Mouse (Mus musculus) liver, embryonic 11.5 days (tissue): ENCODE data around the gene Pex7. TPM values are rescaled to one million over a fixed set of nuclear protein-coding genes. Genes with fewer than 3 reads are reported as not detected.

Source experiments
- ATAC-seq: fragments of 200-750 bp; cut with Nextera tagmentation; replicated peaks from 2 replicates; pipeline ENCODE4 v1.8.0; 2017; ENCODE audit warnings: moderate number of reproducible peaks, mild to moderate bottlenecking, moderate TSS enrichment, moderate library complexity; ENCODE audit not compliant: low FRiP score
- DNase-seq: peaks from one replicate; pipeline ENCODE4 v3.0.0-alpha.2; 2017; ENCODE audit warnings: low spot score
- H3K27ac ChIP-seq: fragments of 300-500 bp; sonication (generic); 2 replicates; pipeline ENCODE4 v1.5.1; 2014; ENCODE audit warnings: mild to moderate bottlenecking, low read depth, low read length, control low read depth
- H3K27me3 ChIP-seq: fragments of 300-500 bp; sonication (generic); replicated peaks from 2 replicates; pipeline ENCODE4 v1.6.1; 2014; ENCODE audit warnings: low read length, mixed read lengths; ENCODE audit not compliant: control insufficient read depth, insufficient read depth
- H3K36me3 ChIP-seq: fragments of 300-500 bp; sonication (generic); 2 replicates; pipeline ENCODE4 v1.6.1; 2014; ENCODE audit warnings: mild to moderate bottlenecking, low read length, moderate library complexity, mixed read lengths; ENCODE audit not compliant: control insufficient read depth, insufficient read depth
- H3K4me1 ChIP-seq: fragments of 300-500 bp; sonication (generic); replicated peaks from 2 replicates; pipeline ENCODE4 v1.6.1; 2014; ENCODE audit warnings: low read length, mixed read lengths; ENCODE audit not compliant: control insufficient read depth, insufficient read depth
- H3K4me2 ChIP-seq: fragments of 300-500 bp; sonication (generic); 2 replicates; pipeline ENCODE4 v1.6.1; 2014; ENCODE audit warnings: mild to moderate bottlenecking, control low read depth, moderate library complexity
- H3K4me3 ChIP-seq: fragments of 300-500 bp; sonication (generic); 2 replicates; pipeline ENCODE4 v1.5.1; 2014; ENCODE audit warnings: low read depth, low read length, control low read depth
- H3K9ac ChIP-seq: fragments of 300-500 bp; sonication (generic); 2 replicates; pipeline ENCODE4 v1.6.1; 2014; ENCODE audit warnings: low read depth, low read length, control low read depth
- H3K9me3 ChIP-seq: fragments of 300-500 bp; sonication (generic); 2 replicates; pipeline ENCODE4 v1.6.1; 2016; ENCODE audit warnings: low read length, inconsistent platforms, mixed read lengths; ENCODE audit not compliant: control insufficient read depth
- WGBS: fragments of 180-500 bp; shearing (Covaris S2); extraction: QIAGEN DNeasy Blood & Tissue Kit; methylation state at CpG from one replicate; pipeline ENCODE4 v1.1.7; 2014; 5-methylcytosine and 5-hydroxymethylcytosine counted together
- polyA plus RNA-seq: library from polyadenylated mRNA; unstranded; fragments of >200 nt; fragmentation: Nextera tagmentation; extraction: Ambion mirVana; gene quantifications from 2 replicates; pipeline ENCODE4 v1.2.1, GENCODE M21; 2014

The Pex7 gene
- polyA plus RNA-seq, 1 experiment from 2014 or later: 40.8 TPM

DNA sequence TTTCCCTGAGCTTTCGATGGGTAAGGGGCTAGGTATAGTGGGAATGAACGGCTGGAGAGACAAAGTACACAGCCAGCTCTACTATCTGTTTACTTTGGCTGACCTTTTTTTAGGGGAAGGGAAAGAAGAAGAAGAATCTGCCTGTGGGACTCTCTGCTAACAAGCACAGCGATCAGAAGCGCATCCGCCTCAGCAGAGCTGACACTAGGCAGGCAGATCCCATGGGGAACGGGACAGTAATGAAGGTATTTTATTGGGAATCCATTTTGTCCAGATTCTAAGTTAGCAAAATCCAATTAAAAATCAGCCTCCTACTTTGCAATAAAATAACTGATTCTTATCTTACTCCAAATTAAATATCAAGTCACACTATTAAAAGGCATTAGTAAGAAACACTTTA, 28.3 kb downstream of the Pex7 start:
- 65% methylated on average over 6 of the region's 6 CpGs for WGBS
- Histone ChIP-seq H3K36me3 (no peaks in the 10 kb centered on the region; the same call in 1 of the 2 replicates), H3K4me1 (peaks cover 13% of the 10 kb centered on the region), H3K9ac (no peak overlapping the region), H3K4me2 (no peak overlapping the region), H3K27ac (no peak overlapping the region), H3K9me3 (no peaks in the 10 kb centered on the region), H3K4me3 (no peak overlapping the region), H3K27me3 (no peaks in the 10 kb centered on the region)
- no peak for DNase-seq
- ATAC-seq: no peak

GRCm38 (mm10) chr10:19877679-19878078, 29.8 kb downstream of the Pex7 start:
- H3K9me3 ChIP-seq: no peaks in the 10 kb centered on the region
- H3K4me1 ChIP-seq: peaks cover 14% of the 10 kb centered on the region
- H3K27me3 ChIP-seq: no peaks in the 10 kb centered on the region
- ATAC-seq (0 out of 2 replicates have a peak, but pooled peaks have one; percentile 42), DNase-seq (no peak)
- no peaks in the 10 kb centered on the region; the same call in 1 of the 2 replicates for H3K36me3 ChIP-seq
- no peak overlapping the region for H3K9ac ChIP-seq
- H3K4me3 ChIP-seq: no peak overlapping the region
- H3K4me2 ChIP-seq: 0 out of 2 replicates have a peak overlapping the region, but pooled peaks have one; percentile 17
- WGBS: 62% methylated on average over 9 of the region's 9 CpGs
- H3K27ac ChIP-seq: no peak overlapping the region

DNA sequence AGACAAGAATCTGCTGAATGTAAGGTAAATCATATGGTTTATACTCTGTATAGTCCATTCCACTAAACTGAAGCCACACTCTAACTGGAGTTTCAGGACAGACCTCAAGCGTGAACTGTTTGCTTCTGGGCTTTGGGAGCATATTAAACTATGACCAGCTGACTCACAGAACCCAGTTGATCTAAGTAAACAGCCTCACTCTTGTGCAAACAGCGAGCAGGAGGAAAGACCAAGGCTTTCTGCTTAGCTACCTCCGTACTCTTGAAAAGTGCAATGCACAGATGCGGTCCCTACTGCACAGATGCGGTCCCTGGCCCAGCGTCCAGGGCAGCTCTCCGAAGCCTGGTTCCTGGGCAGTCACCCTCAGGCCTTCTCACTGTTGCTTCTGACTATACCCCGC, 30.2 kb downstream of the Pex7 start:
- no peaks in the 10 kb centered on the region; the same call in 1 of the 2 replicates for H3K36me3 ChIP-seq
- 82% methylated on average over 8 of the region's 8 CpGs for WGBS
- H3K9me3 ChIP-seq: no peaks in the 10 kb centered on the region
- peaks cover 16% of the 10 kb centered on the region for H3K4me1 ChIP-seq
- 0 out of 2 replicates have a peak, but pooled peaks have one; percentile 33 for ATAC-seq
- H3K9ac ChIP-seq: no peak overlapping the region
- H3K4me3 ChIP-seq: no peak overlapping the region
- H3K27ac ChIP-seq: no peak overlapping the region
- 0 out of 2 replicates have a peak overlapping the region, but pooled peaks have one; percentile 17 for H3K4me2 ChIP-seq
- no peaks in the 10 kb centered on the region for H3K27me3 ChIP-seq
- no peak for DNase-seq

GRCm38 (mm10) chr10:19876669-19877068, 30.8 kb downstream of the Pex7 start:
- Histone ChIP-seq H3K4me2 (no peak overlapping the region), H3K4me1 (peaks cover 16% of the 10 kb centered on the region), H3K27ac (no peak overlapping the region), H3K27me3 (no peaks in the 10 kb centered on the region), H3K9me3 (no peaks in the 10 kb centered on the region), H3K4me3 (no peak overlapping the region), H3K9ac (no peak overlapping the region), H3K36me3 (no peaks in the 10 kb centered on the region; the same call in 1 of the 2 replicates)
- ATAC-seq (no peak), DNase-seq (no peak)
- WGBS: 80% methylated on average over 7 of the region's 7 CpGs

- no peak overlapping the region for H3K9ac ChIP-seq
- H3K36me3 ChIP-seq: no peaks in the 10 kb centered on the region; the same call in 1 of the 2 replicates
- no peak for ATAC-seq
- H3K27me3 ChIP-seq: no peaks in the 10 kb centered on the region
- 70% methylated on average over 5 of the region's 5 CpGs for WGBS
- DNase-seq: no peak
- H3K4me2 ChIP-seq: no peak overlapping the region
- peaks cover 16% of the 10 kb centered on the region for H3K4me1 ChIP-seq
- H3K27ac ChIP-seq: no peak overlapping the region
- H3K4me3 ChIP-seq: no peak overlapping the region
- no peaks in the 10 kb centered on the region for H3K9me3 ChIP-seq
Measured at GRCm38 (mm10) chr10:19875346-19875745, 32.1 kb downstream of the Pex7 start.

DNA sequence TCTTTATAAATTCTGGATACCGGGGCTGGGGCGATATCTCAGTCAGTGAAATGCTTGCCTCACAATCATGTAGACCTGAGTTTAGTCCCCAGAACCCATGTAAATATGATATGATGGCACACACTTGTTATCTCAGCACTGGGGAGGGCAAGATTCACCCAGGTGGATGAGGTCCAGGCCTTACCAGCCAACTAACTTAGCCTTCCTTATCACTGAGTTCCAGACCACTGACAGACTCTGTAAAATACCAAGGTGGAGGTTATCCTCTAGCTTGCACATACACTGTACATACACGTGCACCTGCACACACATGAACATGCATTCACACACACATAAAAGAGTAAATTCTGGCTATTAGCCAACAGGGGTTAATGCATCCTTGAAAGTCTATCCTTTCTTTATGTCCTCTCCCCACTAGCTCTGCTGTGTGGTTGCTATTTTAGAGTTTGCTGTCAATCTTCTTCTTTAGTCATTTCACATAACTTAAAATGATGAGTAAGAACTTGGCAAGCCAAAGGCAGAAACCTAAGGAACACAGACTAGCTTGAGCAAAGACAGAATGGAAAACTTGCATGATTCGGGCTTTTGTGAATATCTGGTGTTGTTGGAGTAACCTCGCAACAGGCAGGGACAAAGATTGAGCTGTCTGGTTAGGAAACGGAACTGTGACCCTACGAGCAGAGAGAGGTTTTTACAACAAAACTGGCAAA, 51.7 kb downstream of the Pex7 start:
- DNase-seq: no peak
- no peak overlapping the region for H3K4me2 ChIP-seq
- H3K9ac ChIP-seq: no peak overlapping the region
- H3K27me3 ChIP-seq: peaks cover 24% of the 10 kb centered on the region
- no peak overlapping the region for H3K27ac ChIP-seq
- no peak overlapping the region for H3K4me3 ChIP-seq
- no peaks in the 10 kb centered on the region for H3K9me3 ChIP-seq
- no peaks in the 10 kb centered on the region for H3K36me3 ChIP-seq
- peak; percentile 71 for ATAC-seq
- WGBS: 73% methylated on average over 7 of the region's 7 CpGs
- peaks cover 3% of the 10 kb centered on the region for H3K4me1 ChIP-seq

DNA sequence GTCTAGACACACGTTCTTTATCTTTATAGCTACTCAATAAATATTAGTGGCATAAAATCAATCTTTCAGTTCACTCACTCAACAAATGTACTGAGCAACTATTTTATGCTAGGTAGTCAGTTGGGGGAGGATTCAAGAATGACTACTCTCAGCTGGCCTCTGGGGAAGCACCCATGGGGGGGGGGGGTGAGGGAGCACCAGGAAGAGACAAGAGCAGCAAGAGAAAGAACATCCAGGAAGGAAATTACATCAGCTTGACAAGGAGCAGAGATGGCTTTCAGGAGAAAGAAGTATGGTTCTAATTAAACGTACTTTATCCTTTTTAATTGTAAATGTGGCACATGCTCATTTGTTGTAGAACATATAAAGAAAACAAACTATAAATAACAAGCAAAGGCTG, 53.9 kb downstream of the Pex7 start:
- 44% methylated on average over 2 of the region's 2 CpGs for WGBS
- no peak overlapping the region for H3K4me2 ChIP-seq
- no peak overlapping the region for H3K4me3 ChIP-seq
- no peak for ATAC-seq
- no peaks in the 10 kb centered on the region for H3K9me3 ChIP-seq
- H3K27ac ChIP-seq: no peak overlapping the region
- peaks cover 46% of the 10 kb centered on the region for H3K27me3 ChIP-seq
- peaks cover 17% of the 10 kb centered on the region for H3K4me1 ChIP-seq
- no peak for DNase-seq
- no peaks in the 10 kb centered on the region for H3K36me3 ChIP-seq
- H3K9ac ChIP-seq: no peak overlapping the region

DNA sequence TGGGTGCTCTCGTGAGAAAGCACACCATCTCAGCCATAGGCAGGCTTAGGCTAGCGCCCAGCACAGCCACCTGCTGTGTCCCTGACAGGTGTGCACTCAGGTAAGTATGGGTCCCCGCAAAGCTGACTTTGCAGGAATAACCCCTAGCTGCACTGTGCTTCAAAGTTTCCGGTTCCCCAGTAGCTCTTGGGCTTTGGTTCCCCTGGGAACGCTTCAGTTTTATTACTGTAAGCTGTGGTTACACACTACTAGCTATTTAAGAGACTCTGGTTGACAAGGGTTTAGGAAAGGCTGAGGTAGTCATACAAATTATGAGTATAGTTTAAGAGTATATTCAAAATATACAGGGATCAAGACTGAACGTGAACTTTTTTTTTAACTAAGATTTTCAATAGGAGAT, 54.7 kb downstream of the Pex7 start:
- 37% methylated on average over 6 of the region's 6 CpGs for WGBS
- Histone ChIP-seq H3K4me2 (peak overlapping the region; percentile 37; the same call in 1 of the 2 replicates), H3K4me3 (no peak overlapping the region), H3K36me3 (no peaks in the 10 kb centered on the region), H3K9ac (no peak overlapping the region), H3K27me3 (peaks cover 49% of the 10 kb centered on the region), H3K9me3 (no peaks in the 10 kb centered on the region), H3K27ac (no peak overlapping the region), H3K4me1 (peaks cover 17% of the 10 kb centered on the region)
- ATAC-seq (no peak), DNase-seq (no peak)
